Mouse (Mus musculus): ENCODE data around the gene Lsm2.
A peak's percentile ranks its signal among the peaks of the same experiment; 100 is the strongest.

Lsm2 gene

GRCm38 (mm10) chr17:35012430-35012829 is 30.8 kb downstream of the Lsm2 start:
- no peak for DNase-seq (ENCODE audit: low read depth, low spot score)

- no peak for DNase-seq (ENCODE audit: low read depth, low spot score)
Observed at GRCm38 (mm10) chr17:35013221-35013620, 31.6 kb downstream of the Lsm2 start.

GRCm38 (mm10) chr17:35015296-35015695 is 33.6 kb downstream of the Lsm2 start:
- DNase-seq (ENCODE audit: low read depth, low spot score) = no peak

- DNase-seq (ENCODE audit: low read depth, low spot score) = no peak
Observed at GRCm38 (mm10) chr17:35016376-35016775, 34.7 kb downstream of the Lsm2 start, which contains the start of gene Vwa7. Gene Vwa7 (plus strand): TSS chr17:35016579.

GRCm38 (mm10) chr17:35016791-35017705 is 35.4 kb downstream of the Lsm2 start:
- DNase-seq (ENCODE audit: low read depth, low spot score) = no peak

- no peak for DNase-seq (ENCODE audit: low read depth, low spot score)
Observed at GRCm38 (mm10) chr17:35017706-35018030, 36.0 kb downstream of the Lsm2 start.

GRCm38 (mm10) chr17:35018171-35018570 is 36.5 kb downstream of the Lsm2 start:
- DNase-seq (ENCODE audit: low read depth, low spot score) = no peak

GRCm38 (mm10) chr17:35019894-35020293 is 38.2 kb downstream of the Lsm2 start:
- DNase-seq (ENCODE audit: low read depth, low spot score) = no peak

- no peak for DNase-seq (ENCODE audit: low read depth, low spot score)
Observed at GRCm38 (mm10) chr17:35020551-35020950, 38.9 kb downstream of the Lsm2 start.

GRCm38 (mm10) chr17:35021163-35021808 is 39.6 kb downstream of the Lsm2 start:
- peak; percentile 90 for DNase-seq (ENCODE audit: low read depth, low spot score)

- DNase-seq (ENCODE audit: low read depth, low spot score) = no peak
Observed at GRCm38 (mm10) chr17:35021842-35022477, 40.3 kb downstream of the Lsm2 start.

GRCm38 (mm10) chr17:35022541-35023060 is 40.9 kb downstream of the Lsm2 start:
- DNase-seq (ENCODE audit: low read depth, low spot score) = no peak

GRCm38 (mm10) chr17:35023221-35023620 is 41.6 kb downstream of the Lsm2 start:
- no peak for DNase-seq (ENCODE audit: low read depth, low spot score)

- DNase-seq (ENCODE audit: low read depth, low spot score) = no peak
Observed at GRCm38 (mm10) chr17:35023756-35024155, 42.1 kb downstream of the Lsm2 start.

- DNase-seq (ENCODE audit: low read depth, low spot score) = no peak
Observed at GRCm38 (mm10) chr17:35024261-35024660, 42.6 kb downstream of the Lsm2 start.

- no peak for DNase-seq (ENCODE audit: low read depth, low spot score)
Observed at GRCm38 (mm10) chr17:35024691-35025488, 43.2 kb downstream of the Lsm2 start.

GRCm38 (mm10) chr17:35026206-35026605 is 44.5 kb downstream of the Lsm2 start:
- no peak for DNase-seq (ENCODE audit: low read depth, low spot score)

GRCm38 (mm10) chr17:35027277-35028068 is 45.8 kb downstream of the Lsm2 start, which contains the start of gene Sapcd1:
Gene Sapcd1 (minus strand): TSS chr17:35028016.
- DNase-seq (ENCODE audit: low read depth, low spot score) = no peak

- DNase-seq (ENCODE audit: low read depth, low spot score) = no peak
Observed at GRCm38 (mm10) chr17:35028315-35028714, 46.7 kb downstream of the Lsm2 start.
